Mouse (Mus musculus) heart, adult 2 months (tissue): ENCODE measurements at regions not wholly inside any gene's neighbourhood (a gene's known extent, or its start where the extent isn't known, plus 50 kb on each side); places are given as distances from the start of the nearest gene placed in this dataset.

Experiments used
- CTCF ChIP-seq: fragments of 200-600 bp; IDR thresholded peaks from 2 replicates; pipeline ENCODE4 v1.8.1; 2022; ENCODE audit warnings: antibody characterized with exemption, mild to moderate bottlenecking, moderate library complexity
- EP300 ChIP-seq: fragments of 200-500 bp; IDR thresholded peaks from 2 replicates; pipeline ENCODE4 v1.6.1; 2011; ENCODE audit warnings: low read depth, low read length, control low read depth; ENCODE audit not compliant: insufficient read depth
- POLR2A ChIP-seq: fragments of 200-500 bp; IDR thresholded peaks from 2 replicates; pipeline ENCODE4 v1.6.1; 2011; ENCODE audit warnings: mild to moderate bottlenecking, low read depth, low read length, control low read depth; ENCODE audit not compliant: insufficient read depth

- TF ChIP-seq EP300: no peak
- TF ChIP-seq CTCF: no peak
- no peak for TF ChIP-seq POLR2A
These were observed 465.5 kb downstream of the Vrk1 start for GRCm38 (mm10) chr12:106475486-106476050.
